Mouse (Mus musculus) heart, adult 8-10 months (tissue): ENCODE measurements around the gene Emilin2. TPM values are rescaled to one million over a fixed set of nuclear protein-coding genes. Genes with fewer than 3 reads are reported as not detected.
"Not testable (repeated sequence)": the region's sequence is repeated elsewhere in the genome, so short reads cannot be mapped to it uniquely, and the experiment has no call there.

ENCODE experiments used
- DNase-seq: peaks from one replicate; pipeline ENCODE4 v3.0.0; 2022; ENCODE audit warnings: low spot score
- total RNA-seq, 4 experiments: library from RNA; stranded (reverse); gene quantifications; 2 replicates each; pipeline ENCODE4 v1.2.4; 2022

The Emilin2 gene
- 10 to 100 TPM; 25.3 to 46.2 (median 41.1) TPM for total RNA-seq

GRCm38 (mm10) chr17:71311340-71312171 is at the start of gene Emilin2:
Gene Emilin2 (minus strand): TSS chr17:71311978.
- DNase-seq = peak; percentile 60

GRCm38 (mm10) chr17:71355526-71355925 is 43.7 kb upstream of the Emilin2 start:
- no peak for DNase-seq

GRCm38 (mm10) chr17:71354205-71354604 is 42.4 kb upstream of the Emilin2 start:
- no peak for DNase-seq

- DNase-seq = peak; percentile 12
These were observed 36.4 kb upstream of the Emilin2 start for GRCm38 (mm10) chr17:71348188-71348587.

- no peak for DNase-seq
These were observed 30.2 kb upstream of the Emilin2 start for GRCm38 (mm10) chr17:71342006-71342405.

GRCm38 (mm10) chr17:71338627-71339026 is 26.8 kb upstream of the Emilin2 start:
- DNase-seq = no peak

- no peak for DNase-seq
These were observed 25.8 kb upstream of the Emilin2 start for GRCm38 (mm10) chr17:71337546-71337945.

- peak; percentile 4 for DNase-seq
These were observed 24.6 kb upstream of the Emilin2 start for GRCm38 (mm10) chr17:71336421-71336820.

- no peak for DNase-seq
These were observed 20.5 kb upstream of the Emilin2 start for GRCm38 (mm10) chr17:71332298-71332697.

GRCm38 (mm10) chr17:71320731-71321130 is 9.0 kb upstream of the Emilin2 start:
- DNase-seq = not testable (repeated sequence)

GRCm38 (mm10) chr17:71319361-71319760 is 7.6 kb upstream of the Emilin2 start:
- DNase-seq = no peak

- no peak for DNase-seq
These were observed 5.8 kb upstream of the Emilin2 start for GRCm38 (mm10) chr17:71317571-71317970.

- no peak for DNase-seq
These were observed 2.5 kb upstream of the Emilin2 start for GRCm38 (mm10) chr17:71314315-71314714.

- peak; percentile 46 for DNase-seq
These were observed 1.1 kb downstream of the Emilin2 start for GRCm38 (mm10) chr17:71310486-71311339.

- DNase-seq = no peak
These were observed 1.9 kb downstream of the Emilin2 start for GRCm38 (mm10) chr17:71309711-71310485.

GRCm38 (mm10) chr17:71309141-71309540 is 2.6 kb downstream of the Emilin2 start:
- no peak for DNase-seq

- no peak for DNase-seq
These were observed 3.5 kb downstream of the Emilin2 start for GRCm38 (mm10) chr17:71308296-71308695.

GRCm38 (mm10) chr17:71307251-71307790 is 4.5 kb downstream of the Emilin2 start:
- no peak for DNase-seq

GRCm38 (mm10) chr17:71306716-71307115 is 5.1 kb downstream of the Emilin2 start:
- no peak for DNase-seq

- DNase-seq = no peak
These were observed 5.7 kb downstream of the Emilin2 start for GRCm38 (mm10) chr17:71306091-71306490.

- DNase-seq = no peak
These were observed 8.3 kb downstream of the Emilin2 start for GRCm38 (mm10) chr17:71303444-71303843.
